In the genomic region with DNA sequence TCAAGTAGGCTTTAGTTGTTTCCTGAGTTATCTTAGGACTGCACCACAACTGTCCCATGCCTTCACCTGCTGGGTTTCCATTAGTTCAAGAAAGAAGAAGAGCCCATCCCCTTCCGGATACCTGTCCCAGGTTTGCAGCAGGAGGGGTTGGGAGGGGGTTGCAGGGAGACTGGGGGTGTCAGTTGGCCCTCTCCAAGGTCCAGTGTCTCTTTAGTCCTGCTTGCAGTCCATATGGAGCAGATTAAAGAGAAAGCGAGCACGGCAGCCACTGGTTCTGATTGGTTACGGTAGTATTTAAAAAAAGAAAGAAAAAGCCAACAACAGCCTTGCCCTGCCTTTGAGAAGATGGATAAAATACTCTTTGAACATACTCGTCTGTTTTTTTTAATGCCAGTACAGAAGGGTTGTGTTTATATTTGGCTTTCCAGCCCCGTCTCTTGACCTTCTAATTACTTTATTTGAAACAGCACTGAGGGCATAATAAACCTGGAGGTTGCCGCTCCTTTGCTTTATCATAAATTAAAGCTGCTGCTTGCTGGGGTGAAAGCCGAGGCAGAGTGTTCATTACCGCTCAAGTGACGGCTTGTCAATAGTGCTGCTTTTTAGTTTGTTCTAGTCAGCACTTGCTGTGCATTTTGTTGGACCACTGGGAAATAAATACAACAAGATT, we compare ENCODE assay signal across 14 mouse cellular contexts.
DNase-seq lines count a peak whose midpoint lies in the region; ATAC-seq and TF ChIP-seq lines count a peak whose summit lies in the region.
"Had no signal": no experiment of that assay in that cellular context is flagged by ENCODE, and none has a peak within 500 bp of the region (broad histone marks: within the 10 kb centered on the region; RNA-seq: fewer than 3 reads in every experiment).

No protein-coding gene starts in this region.

- no peaks in the 10 kb centered on the region for H3K27me3 ChIP-seq in forebrain, embryonic 15.5 days
- no peaks in the 10 kb centered on the region for H3K27me3 ChIP-seq in forebrain, postnatal 0 days (ENCODE audit: insufficient read depth, low read length)
- peaks cover 15% of the 10 kb centered on the region; the same call in 1 of the 2 replicates for H3K27me3 ChIP-seq in midbrain, embryonic 10.5 days (ENCODE audit: low read depth, poor library complexity, severe bottlenecking)
- no peaks in the 10 kb centered on the region for H3K27me3 ChIP-seq in midbrain, postnatal 0 days (ENCODE audit: insufficient read depth, low read length)
- H3K27me3 ChIP-seq in limb, embryonic 10.5 days (ENCODE audit: low read depth, poor library complexity, severe bottlenecking) = peaks cover 96% of the 10 kb centered on the region
- no peaks in the 10 kb centered on the region for H3K27me3 ChIP-seq in stomach, embryonic 16.5 days (ENCODE audit: control insufficient read depth, insufficient read depth, low read length)

- no peaks in the 10 kb centered on the region for H3K9me3 ChIP-seq in forebrain, embryonic 15.5 days
- H3K9me3 ChIP-seq in forebrain, postnatal 0 days (ENCODE audit: low read length) = no peaks in the 10 kb centered on the region
- H3K9me3 ChIP-seq in midbrain, embryonic 10.5 days (replicated peaks) = no peaks in the 10 kb centered on the region
- no peaks in the 10 kb centered on the region for H3K9me3 ChIP-seq in midbrain, postnatal 0 days (ENCODE audit: low read length)
- H3K9me3 ChIP-seq in limb, embryonic 10.5 days (replicated peaks) = no peaks in the 10 kb centered on the region
- no peaks in the 10 kb centered on the region for H3K9me3 ChIP-seq in stomach, embryonic 16.5 days (replicated peaks; ENCODE audit: control insufficient read depth, low read length)

- TF ChIP-seq CTCF in forebrain, postnatal 0 days (IDR thresholded peaks at IDR 0.05; ENCODE audit: low read depth) = no peak
- no peak for TF ChIP-seq CTCF in midbrain, postnatal 0 days (IDR thresholded peaks at IDR 0.05)

- H3K27ac ChIP-seq in forebrain, embryonic 15.5 days (replicated peaks) = no peak overlapping the region
- no peak overlapping the region for H3K27ac ChIP-seq in forebrain, postnatal 0 days (ENCODE audit: low read depth, low read length)
- peak overlapping the region; percentile 24; the same call in 1 of the 2 replicates for H3K27ac ChIP-seq in midbrain, embryonic 10.5 days (replicated peaks)
- H3K27ac ChIP-seq in midbrain, postnatal 0 days (ENCODE audit: low read depth, low read length) = no peak overlapping the region
- no peak overlapping the region for H3K27ac ChIP-seq in limb, embryonic 10.5 days
- no peak overlapping the region for H3K27ac ChIP-seq in stomach, embryonic 16.5 days (ENCODE audit: low read length)
- H3K27ac ChIP-seq: liver, embryonic 14.5 days had no signal

- DNase-seq in forebrain, postnatal 0 days = no peak
- DNase-seq in midbrain, embryonic 10.5 days (ENCODE audit: low spot score) = peak; percentile 14
- DNase-seq in midbrain, postnatal 0 days (ENCODE audit: low spot score) = no peak
- peak; percentile 54 for DNase-seq in limb, embryonic 10.5 days (ENCODE audit: low spot score)
- no peak for DNase-seq in cerebellum, adult 9-10 months
- DNase-seq in layer of hippocampus, postnatal 36 days = no peak
- DNase-seq: adrenal gland, postnatal 36 days; cerebellum, adult 11 months; heart, postnatal 4 days; kidney, adult 11 months; right cerebral cortex, postnatal 4 days had no signal

- no peak for ATAC-seq in forebrain, embryonic 15.5 days (replicated peaks)
- ATAC-seq in forebrain, postnatal 0 days = no peak
- ATAC-seq in midbrain, postnatal 0 days (ENCODE audit: low FRiP score) = no peak
- ATAC-seq in stomach, embryonic 16.5 days (ENCODE audit: insufficient read depth, low FRiP score) = no peak

- 0 out of 2 replicates have a peak overlapping the region, but pooled peaks have one; percentile 9 for H3K4me2 ChIP-seq in forebrain, embryonic 15.5 days (replicated peaks)
- no peak overlapping the region for H3K4me2 ChIP-seq in forebrain, postnatal 0 days (ENCODE audit: low read depth)
- no peak overlapping the region for H3K4me2 ChIP-seq in midbrain, postnatal 0 days (ENCODE audit: low read depth, low read length, poor library complexity, severe bottlenecking)
- peak overlapping the region; percentile 37 for H3K4me2 ChIP-seq in stomach, embryonic 16.5 days (ENCODE audit: low read depth, low read length)

- no peak overlapping the region for H3K4me3 ChIP-seq in forebrain, embryonic 15.5 days
- H3K4me3 ChIP-seq in forebrain, postnatal 0 days (ENCODE audit: low read depth, low read length) = no peak overlapping the region
- H3K4me3 ChIP-seq in midbrain, embryonic 10.5 days = no peak overlapping the region
- H3K4me3 ChIP-seq in midbrain, postnatal 0 days (ENCODE audit: low read depth, low read length) = no peak overlapping the region
- peak overlapping the region; percentile 19; the same call in 1 of the 2 replicates for H3K4me3 ChIP-seq in limb, embryonic 10.5 days
- H3K4me3 ChIP-seq in stomach, embryonic 16.5 days (replicated peaks; ENCODE audit: low read length) = no peak overlapping the region

- H3K4me1 ChIP-seq in forebrain, embryonic 15.5 days = peaks cover 21% of the 10 kb centered on the region
- peaks cover 3% of the 10 kb centered on the region; the same call in 1 of the 2 replicates for H3K4me1 ChIP-seq in forebrain, postnatal 0 days (ENCODE audit: insufficient read depth)
- peaks cover 49% of the 10 kb centered on the region for H3K4me1 ChIP-seq in midbrain, embryonic 10.5 days
- peaks cover 3% of the 10 kb centered on the region; the same call in 1 of the 2 replicates for H3K4me1 ChIP-seq in midbrain, postnatal 0 days (ENCODE audit: insufficient read depth, low read length)
- H3K4me1 ChIP-seq in limb, embryonic 10.5 days = peaks cover 45% of the 10 kb centered on the region
- peaks cover 18% of the 10 kb centered on the region for H3K4me1 ChIP-seq in stomach, embryonic 16.5 days (ENCODE audit: control insufficient read depth, insufficient read depth, low read length)

- no peak overlapping the region for H3K9ac ChIP-seq in forebrain, embryonic 15.5 days (replicated peaks)
- no peak overlapping the region for H3K9ac ChIP-seq in forebrain, postnatal 0 days
- H3K9ac ChIP-seq in midbrain, postnatal 0 days (replicated peaks; ENCODE audit: low read length, poor library complexity, severe bottlenecking) = no peak overlapping the region
- H3K9ac ChIP-seq in stomach, embryonic 16.5 days (ENCODE audit: low read length) = no peak overlapping the region
- H3K9ac ChIP-seq: liver, embryonic 14.5 days had no signal

- H3K36me3 ChIP-seq in forebrain, embryonic 15.5 days = no peaks in the 10 kb centered on the region
- H3K36me3 ChIP-seq in forebrain, postnatal 0 days (ENCODE audit: insufficient read depth) = no peaks in the 10 kb centered on the region
- H3K36me3 ChIP-seq in midbrain, embryonic 10.5 days = no peaks in the 10 kb centered on the region
- no peaks in the 10 kb centered on the region for H3K36me3 ChIP-seq in midbrain, postnatal 0 days (ENCODE audit: insufficient read depth, low read length)
- H3K36me3 ChIP-seq in limb, embryonic 10.5 days = 0 out of 2 replicates have a peak, but pooled peaks cover 4% of the 10 kb centered on the region
- H3K36me3 ChIP-seq in stomach, embryonic 16.5 days (ENCODE audit: control insufficient read depth, insufficient read depth, low read length) = 0 out of 2 replicates have a peak, but pooled peaks cover 2% of the 10 kb centered on the region

- 14% methylated on average over 10 of the region's 10 CpGs for whole genome bisulfite sequencing in forebrain, embryonic 15.5 days
- 20% methylated on average over 10 of the region's 10 CpGs for WGBS in forebrain, postnatal 0 days
- 46% methylated on average over 10 of the region's 10 CpGs for WGBS in midbrain, embryonic 10.5 days
- 26% methylated on average over 10 of the region's 10 CpGs for WGBS in midbrain, postnatal 0 days
- WGBS in limb, embryonic 10.5 days = 11% methylated on average over 10 of the region's 10 CpGs
- 31% methylated on average over 10 of the region's 10 CpGs for WGBS in stomach, embryonic 16.5 days

Comparison
In these comparisons a context has a peak if more than half of its experiments do, and no peak if none do; other contexts are left out.
1. H3K4me2 ChIP-seq: peak in forebrain, embryonic 15.5 days (single experiment) and stomach, embryonic 16.5 days (single experiment); none in forebrain, postnatal 0 days (single experiment) and midbrain, postnatal 0 days (single experiment).
2. DNase-seq: peak in midbrain, embryonic 10.5 days (single experiment) and limb, embryonic 10.5 days (single experiment); none in forebrain, postnatal 0 days (single experiment), midbrain, postnatal 0 days (single experiment), cerebellum, adult 9-10 months (single experiment) and layer of hippocampus, postnatal 36 days (0 of 2).